Mouse (Mus musculus) gastrocnemius, adult 2 months (tissue): Measurements from ENCODE around the gene Itpkb. TPM values are rescaled to one million over a fixed set of nuclear protein-coding genes. Genes with fewer than 3 reads are reported as not detected.

Experiments
- DNase-seq: peaks from one replicate; pipeline ENCODE4 v3.0.0; 2022
- H3K27ac ChIP-seq: fragments of 200-600 bp; 2 replicates; pipeline ENCODE4 v1.8.1; 2022; ENCODE audit warnings: mild to moderate bottlenecking
- H3K4me3 ChIP-seq: fragments of 200-600 bp; 2 replicates; pipeline ENCODE4 v1.8.1; 2022; ENCODE audit warnings: mild to moderate bottlenecking, moderate library complexity
- CTCF ChIP-seq: fragments of 200-600 bp; IDR thresholded peaks from 2 replicates; pipeline ENCODE4 v1.8.1; 2022; ENCODE audit warnings: antibody characterized with exemption, mild to moderate bottlenecking, moderate library complexity
- intact Hi-C: fragments of 180-260 bp; cut with DNase I; formaldehyde crosslinking; loops from one replicate; pipeline ENCODE4 v1.15.1; 2025
- total RNA-seq, 2 experiments: library from RNA; stranded (reverse); gene quantifications; 2 replicates each; pipeline ENCODE4 v1.2.3; 2021

Itpkb gene
- total RNA-seq, 2 experiments from 2014 or later, result 14.7 to 22.7 TPM

GRCm38 (mm10) chr1:180400691-180401455, 70.6 kb downstream of the Itpkb start:
- peak overlapping the region; percentile 96 for H3K27ac ChIP-seq
- no peak for DNase-seq
- H3K4me3 ChIP-seq, result peak overlapping the region; percentile 11; the same call in 1 of the 2 replicates
- intact Hi-C loops, result no loop called here
- no peak for TF ChIP-seq CTCF

DNA sequence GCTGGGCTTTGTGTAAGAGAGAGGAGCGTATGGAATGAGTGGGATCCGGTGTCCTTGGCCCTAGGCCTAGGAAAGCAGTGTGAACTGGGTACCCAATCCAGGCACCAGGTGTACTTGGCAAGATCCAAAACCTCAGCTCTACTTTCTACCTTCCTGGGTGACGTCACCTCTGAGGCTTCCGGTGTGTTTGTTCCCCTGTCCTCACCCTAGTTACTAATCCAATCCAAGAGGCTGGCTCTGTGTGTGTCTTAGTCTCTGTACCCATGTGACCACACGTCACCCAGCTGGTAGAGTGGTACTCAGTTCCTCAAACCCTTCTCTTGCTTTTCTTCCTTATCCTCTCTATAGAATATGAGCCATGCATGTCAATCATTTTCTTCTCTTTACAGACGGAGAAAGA, 71.4 kb downstream of the Itpkb start:
- H3K4me3 ChIP-seq, result peak overlapping the region; percentile 11; the same call in 1 of the 2 replicates
- intact Hi-C loops, result no loop called here
- no peak for TF ChIP-seq CTCF
- H3K27ac ChIP-seq, result peak overlapping the region; percentile 96
- no peak for DNase-seq

GRCm38 (mm10) chr1:180402481-180403081, 72.3 kb downstream of the Itpkb start:
- Histone ChIP-seq H3K27ac (peak overlapping the region; percentile 96), H3K4me3 (peak overlapping the region; percentile 32)
- DNase-seq, result peak; percentile 38
- intact Hi-C loops, result no loop called here
- no peak for TF ChIP-seq CTCF

DNA sequence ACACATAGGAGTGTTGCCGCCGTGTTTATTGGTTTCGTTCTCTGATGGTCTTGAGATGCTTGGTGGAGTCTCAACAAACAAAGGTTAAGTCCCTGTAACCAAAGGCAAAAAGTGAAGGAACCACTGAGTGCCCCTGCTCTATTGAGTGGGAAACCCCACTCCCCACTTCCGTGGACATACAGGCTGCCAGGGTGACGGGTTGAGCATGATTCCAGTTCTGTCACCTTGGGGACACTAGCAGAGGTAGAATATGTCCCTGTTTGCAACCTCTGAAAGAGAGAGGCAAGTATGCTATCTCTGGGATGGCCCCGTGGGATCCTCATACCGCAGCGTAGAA, 73.0 kb downstream of the Itpkb start:
- peak overlapping the region; percentile 96 for H3K27ac ChIP-seq
- H3K4me3 ChIP-seq, result peak overlapping the region; percentile 32
- DNase-seq, result no peak
- intact Hi-C loops, result no loop called here
- TF ChIP-seq CTCF, result no peak

DNA sequence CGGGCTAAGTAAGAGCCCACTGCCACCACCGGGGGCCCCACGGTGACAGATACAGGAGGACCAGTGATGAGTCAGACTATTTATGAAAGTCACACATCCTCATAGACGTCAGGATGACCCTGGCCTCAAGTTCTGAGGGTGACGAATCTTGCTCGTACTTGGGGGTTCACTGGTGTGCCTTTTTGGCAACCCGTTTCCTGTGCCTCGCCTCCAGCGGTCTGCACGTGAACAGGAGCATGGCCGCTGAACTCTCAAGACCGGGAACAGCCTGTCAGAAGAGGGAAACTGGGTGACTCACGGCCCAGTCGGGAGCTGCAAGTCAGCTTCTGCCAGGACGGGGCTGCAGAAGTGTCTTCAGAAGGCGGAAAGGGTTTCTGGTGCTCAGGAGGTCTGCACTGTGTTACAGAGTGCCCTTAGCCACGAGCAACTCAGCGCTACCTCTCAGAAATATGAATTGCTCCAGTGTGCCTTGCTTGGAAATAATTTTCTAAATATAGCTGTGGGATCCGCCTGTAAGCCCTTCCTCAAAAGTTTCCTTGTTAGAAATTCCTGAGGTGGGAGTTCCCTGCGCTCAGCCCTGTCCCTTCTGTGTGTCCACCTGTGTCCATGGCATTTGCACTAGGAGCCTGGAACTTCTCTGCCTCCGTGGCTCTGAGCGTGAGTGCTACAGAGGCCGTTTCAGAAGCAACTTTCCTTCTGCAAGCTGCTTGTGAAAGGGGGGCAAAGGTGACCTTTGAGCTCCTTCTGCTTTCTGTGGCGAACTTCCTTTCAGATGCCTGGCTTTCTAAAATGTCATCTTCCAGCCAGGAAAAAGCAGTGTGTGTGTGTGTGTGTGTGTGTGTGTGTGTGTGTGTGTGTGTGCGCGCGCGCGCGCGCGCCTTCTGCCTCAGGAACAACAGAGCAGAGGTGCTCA, 73.7 kb downstream of the Itpkb start:
- H3K4me3 ChIP-seq, result peak overlapping the region; percentile 32
- H3K27ac ChIP-seq, result peak overlapping the region; percentile 96
- TF ChIP-seq CTCF, result no peak
- intact Hi-C loops, result no loop called here
- peak; percentile 71 for DNase-seq

- intact Hi-C loops, result loop anchor here (5.0 kb wide), 1 partner anchor 72 kb away; the partner anchor contains the start of gene Itpkb
- no peak for DNase-seq
- TF ChIP-seq CTCF, result no peak
- Histone ChIP-seq H3K4me3 (peak overlapping the region; percentile 32), H3K27ac (peak overlapping the region; percentile 96)
Measured at GRCm38 (mm10) chr1:180404706-180405105, 74.4 kb downstream of the Itpkb start.

DNA sequence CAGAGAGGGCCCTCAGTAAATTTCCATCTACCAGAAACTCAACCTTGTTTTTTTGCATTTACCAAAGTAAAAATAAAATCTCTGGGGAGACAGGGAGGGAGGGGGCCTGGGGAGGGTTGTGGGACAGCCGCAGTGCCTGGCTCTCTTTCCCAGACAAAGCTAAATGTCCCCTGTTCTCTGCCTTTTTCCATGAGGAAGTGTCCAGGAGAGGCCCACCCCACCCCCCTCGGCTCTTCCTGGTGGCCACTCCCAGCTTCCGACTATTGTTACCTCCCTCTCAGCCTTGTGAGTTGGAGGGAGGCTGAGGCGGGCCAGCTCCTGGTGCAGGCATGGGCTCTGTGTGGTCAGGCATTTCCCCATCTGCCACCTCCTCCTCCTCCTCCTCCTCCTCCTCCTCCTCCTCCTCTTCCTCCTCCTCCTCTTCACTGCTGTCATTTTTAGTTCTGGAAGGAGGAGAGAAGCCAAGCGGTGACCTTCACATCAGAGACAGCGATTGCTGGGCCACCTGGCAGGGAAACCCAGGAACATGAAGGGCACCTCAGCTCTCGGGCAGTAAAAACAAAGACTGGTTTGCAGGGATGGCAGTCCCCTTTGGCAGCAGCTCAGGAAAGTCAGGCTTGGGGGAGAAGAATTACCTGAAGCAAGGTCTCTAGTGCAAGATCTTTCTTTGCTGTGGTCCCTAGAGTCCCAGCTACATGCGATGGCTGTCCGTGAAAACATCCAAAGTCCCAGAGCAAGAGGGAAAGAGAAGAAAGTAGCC, 75.5 kb downstream of the Itpkb start:
- Histone ChIP-seq H3K4me3 (peak overlapping the region; percentile 56), H3K27ac (peak overlapping the region; percentile 96)
- DNase-seq, result peak; percentile 65
- no peak for TF ChIP-seq CTCF
- intact Hi-C loops, result loop anchor here (5.0 kb wide), 1 partner anchor 73 kb away; the partner anchor contains the start of gene Itpkb

- TF ChIP-seq CTCF, result no peak
- intact Hi-C loops, result loop anchor here (1.0 to 5.0 kb wide), 2 partner anchors 74 to 138 kb away; partner anchors contain the start of gene Itpkb
- H3K27ac ChIP-seq, result peak overlapping the region; percentile 96
Measured at GRCm38 (mm10) chr1:180406336-180407035, 76.2 kb downstream of the Itpkb start.

DNA sequence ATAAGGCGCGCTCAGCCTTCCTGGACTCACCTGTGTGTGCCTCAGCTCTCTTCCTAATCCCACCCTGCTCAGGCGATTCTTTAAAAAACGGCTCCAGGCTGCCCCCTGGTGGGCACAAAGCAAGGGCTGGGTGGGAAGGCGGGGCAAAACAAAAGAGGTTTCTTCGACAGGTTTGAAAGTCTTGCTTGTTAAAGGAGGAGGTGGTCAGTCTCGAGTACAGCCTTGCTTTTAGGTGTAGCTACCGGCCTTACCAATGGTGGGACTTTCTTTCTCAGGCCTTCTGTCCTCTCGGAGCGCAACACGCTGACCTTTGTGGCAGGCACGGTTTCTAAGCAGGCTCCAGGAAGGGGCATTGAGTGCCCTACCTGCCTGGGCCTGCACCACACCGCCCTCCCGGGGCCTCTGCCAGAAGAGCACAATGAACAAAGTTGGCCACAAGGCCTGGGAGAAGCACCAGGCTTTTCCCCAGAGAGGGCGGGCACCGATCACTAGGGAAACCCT, 76.9 kb downstream of the Itpkb start:
- H3K4me3 ChIP-seq, result peak overlapping the region; percentile 56
- TF ChIP-seq CTCF, result peak; percentile 86
- peak; percentile 71 for DNase-seq
- intact Hi-C loops, result loop anchor here (1.0 to 5.0 kb wide), 2 partner anchors 75 to 139 kb away; partner anchors contain the start of gene Itpkb
- H3K27ac ChIP-seq, result peak overlapping the region; percentile 96

More at GRCm38 (mm10) chr1:180406336-180407035, 76.2 kb downstream of the Itpkb start:
- peak overlapping the region; percentile 56 for H3K4me3 ChIP-seq
- no peak for DNase-seq

GRCm38 (mm10) chr1:180407727-180408719, 77.7 kb downstream of the Itpkb start:
- intact Hi-C loops, result loop anchor here (1.0 to 5.0 kb wide), 2 partner anchors 76 to 140 kb away; partner anchors contain the start of gene Itpkb
- Histone ChIP-seq H3K27ac (peak overlapping the region; percentile 96), H3K4me3 (no peak overlapping the region; the same call in 1 of the 2 replicates)
- no peak for TF ChIP-seq CTCF
- DNase-seq, result no peak
